Mouse (Mus musculus): ENCODE measurements around the gene Irx5. TPM values are rescaled to one million over a fixed set of nuclear protein-coding genes. Genes with fewer than 3 reads are reported as not detected.

Gene Irx5
- polyA plus RNA-seq, 1 experiment from 2014 or later, result 19.7 TPM

DNA sequence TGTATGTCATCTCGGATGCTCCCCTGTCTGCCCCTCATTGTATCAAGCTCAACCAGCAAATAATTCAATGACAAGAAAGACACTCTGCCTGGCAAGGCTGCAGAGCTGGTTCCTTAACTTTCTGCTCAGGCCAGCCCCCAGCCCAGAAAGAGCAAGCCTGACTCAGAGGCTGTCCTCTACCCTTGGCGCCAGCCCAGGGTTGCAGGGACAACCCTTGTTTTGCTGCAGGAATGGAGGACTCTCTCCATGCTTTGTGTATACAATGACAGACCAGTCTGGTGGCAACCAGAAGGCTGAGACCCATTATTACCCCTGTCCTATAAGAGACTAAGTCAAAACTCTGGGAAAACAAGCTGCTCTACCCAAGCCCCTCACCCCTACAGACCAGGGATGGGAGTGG lies 46.8 kb downstream of the Irx5 start:
- ATAC-seq (ENCODE audit: low FRiP score, low read depth), result no peak
- Histone ChIP-seq H3K9me3 (no peaks in the 10 kb centered on the region), H3K4me3 (no peak overlapping the region), H3K4me2 (replicated peaks) (no peak overlapping the region), H3K4me1 (no peaks in the 10 kb centered on the region), H3K9ac (no peak overlapping the region), H3K27ac (no peak overlapping the region), H3K27me3 (0 out of 2 replicates have a peak, but pooled peaks cover 6% of the 10 kb centered on the region), H3K36me3 (no peaks in the 10 kb centered on the region)
- 84% methylated on average over 2 of the region's 2 CpGs for WGBS

- Histone ChIP-seq H3K4me2 (replicated peaks) (no peak overlapping the region), H3K9me3 (no peaks in the 10 kb centered on the region), H3K36me3 (no peaks in the 10 kb centered on the region), H3K4me3 (no peak overlapping the region), H3K27ac (no peak overlapping the region), H3K9ac (no peak overlapping the region), H3K4me1 (no peaks in the 10 kb centered on the region), H3K27me3 (0 out of 2 replicates have a peak, but pooled peaks cover 7% of the 10 kb centered on the region)
- no peak for ATAC-seq (ENCODE audit: low FRiP score, low read depth)
- 60% methylated on average over 7 of the region's 7 CpGs for WGBS
These were observed 50.7 kb downstream of the Irx5 start for GRCm38 (mm10) chr8:92408092-92408491.

- H3K4me2 ChIP-seq (replicated peaks), result no peak overlapping the region
- 72% methylated on average over 6 of the region's 6 CpGs for WGBS
- no peaks in the 10 kb centered on the region for H3K4me1 ChIP-seq
- peaks cover 12% of the 10 kb centered on the region for H3K27me3 ChIP-seq
- H3K4me3 ChIP-seq, result no peak overlapping the region
- no peak overlapping the region for H3K27ac ChIP-seq
- ATAC-seq (ENCODE audit: low FRiP score, low read depth), result no peak
- no peaks in the 10 kb centered on the region for H3K9me3 ChIP-seq
- H3K36me3 ChIP-seq, result no peaks in the 10 kb centered on the region
- H3K9ac ChIP-seq, result no peak overlapping the region
These were observed 56.2 kb downstream of the Irx5 start for GRCm38 (mm10) chr8:92413583-92413982.

DNA sequence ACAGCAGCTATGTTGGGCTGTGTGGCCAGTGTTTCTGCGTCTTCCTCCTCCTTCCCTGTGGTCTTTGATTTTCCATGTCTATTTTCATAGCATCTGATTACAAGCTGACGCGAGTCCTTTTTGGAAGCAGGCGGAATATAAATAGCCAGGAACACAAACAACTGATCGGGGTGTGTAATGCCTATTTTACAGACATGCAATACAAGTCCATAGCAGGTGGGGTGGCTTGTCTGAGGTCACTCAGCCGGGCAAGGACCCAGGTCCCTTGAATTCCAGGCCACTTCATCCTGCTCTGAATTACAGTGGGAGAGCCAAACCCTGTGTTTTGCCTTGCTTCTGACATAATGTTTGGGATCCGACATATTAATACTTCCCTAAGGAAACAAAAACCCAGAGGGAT lies 63.2 kb downstream of the Irx5 start:
- H3K4me3 ChIP-seq, result no peak overlapping the region
- no peak overlapping the region for H3K4me2 ChIP-seq (replicated peaks)
- no peaks in the 10 kb centered on the region for H3K36me3 ChIP-seq
- no peak overlapping the region for H3K9ac ChIP-seq
- peaks cover 10% of the 10 kb centered on the region for H3K27me3 ChIP-seq
- no peaks in the 10 kb centered on the region for H3K4me1 ChIP-seq
- no peak overlapping the region for H3K27ac ChIP-seq
- H3K9me3 ChIP-seq, result no peaks in the 10 kb centered on the region
- no peak for ATAC-seq (ENCODE audit: low FRiP score, low read depth)
- 76% methylated on average over 7 of the region's 7 CpGs for WGBS

Measured in limb, embryonic 13.5 days (tissue).